Mouse (Mus musculus): ENCODE results near the gene Qprt.

GRCm38 (mm10) chr7:127103960-127104359 is 18.1 kb downstream of the Qprt start:
- TF ChIP-seq ZC3H11A (IDR thresholded peaks at IDR 0.05; ENCODE audit: borderline replicate concordance, low read depth, low read length) (no peak), MAFK (IDR thresholded peaks at IDR 0.05; ENCODE audit: insufficient read depth, low read depth, low read length) (no peak), HCFC1 (IDR thresholded peaks at IDR 0.05; ENCODE audit: borderline replicate concordance, insufficient read depth, low read length) (no peak), ZNF384 (IDR thresholded peaks at IDR 0.05; ENCODE audit: low read depth, low read length) (no peak), CHD2 (IDR thresholded peaks at IDR 0.05; ENCODE audit: low read depth, low read length) (no peak)

Data from ES-E14 (cell line).